Mouse (Mus musculus): ENCODE results near the gene Gne.

Gene Gne

DNA sequence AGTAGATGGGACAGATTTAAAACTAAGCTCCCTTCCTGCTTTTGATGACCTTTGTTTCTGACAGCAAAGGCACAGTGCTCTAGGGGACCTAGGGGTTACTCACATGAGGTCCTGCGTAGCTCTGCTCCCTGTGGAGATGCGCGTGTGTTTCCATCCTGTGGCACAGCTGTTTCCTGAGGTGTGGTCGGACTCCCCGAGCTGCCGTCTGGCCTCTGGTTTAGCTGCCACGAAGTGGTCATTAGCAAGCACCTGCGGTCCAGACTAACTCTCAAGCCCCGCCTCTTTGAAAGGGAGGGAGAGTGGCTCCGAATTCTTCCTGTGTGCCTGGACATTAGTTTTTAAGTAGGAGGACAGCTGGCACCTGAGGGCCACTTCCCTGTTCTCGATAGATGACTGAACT, at the start of gene Gne:
Gene Gne (minus strand): TSS at position 233 of the 400 bp plus-strand sequence.
- no peak for DNase-seq (ENCODE audit: low read depth, low spot score)

DNA sequence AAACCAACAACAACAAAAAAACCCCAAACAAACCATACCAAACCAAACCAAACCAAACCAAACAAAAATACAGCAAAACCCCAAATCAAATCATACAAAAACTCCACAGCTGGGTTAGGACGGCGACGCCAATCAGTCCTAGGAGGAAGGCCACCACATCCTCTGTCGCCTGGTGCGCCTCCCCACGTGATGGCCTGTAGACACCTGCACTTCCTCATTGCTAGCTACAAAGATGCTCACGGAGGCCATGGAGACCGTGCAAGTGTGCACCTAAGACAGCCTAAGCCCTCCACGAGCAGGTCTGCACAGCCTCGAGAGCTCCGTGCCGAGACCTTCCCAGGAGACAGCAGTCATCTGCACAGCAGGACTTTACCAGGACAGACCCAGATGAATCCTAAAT, 42.8 kb upstream of the Gne start:
- DNase-seq (ENCODE audit: low read depth, low spot score), result no peak

DNA sequence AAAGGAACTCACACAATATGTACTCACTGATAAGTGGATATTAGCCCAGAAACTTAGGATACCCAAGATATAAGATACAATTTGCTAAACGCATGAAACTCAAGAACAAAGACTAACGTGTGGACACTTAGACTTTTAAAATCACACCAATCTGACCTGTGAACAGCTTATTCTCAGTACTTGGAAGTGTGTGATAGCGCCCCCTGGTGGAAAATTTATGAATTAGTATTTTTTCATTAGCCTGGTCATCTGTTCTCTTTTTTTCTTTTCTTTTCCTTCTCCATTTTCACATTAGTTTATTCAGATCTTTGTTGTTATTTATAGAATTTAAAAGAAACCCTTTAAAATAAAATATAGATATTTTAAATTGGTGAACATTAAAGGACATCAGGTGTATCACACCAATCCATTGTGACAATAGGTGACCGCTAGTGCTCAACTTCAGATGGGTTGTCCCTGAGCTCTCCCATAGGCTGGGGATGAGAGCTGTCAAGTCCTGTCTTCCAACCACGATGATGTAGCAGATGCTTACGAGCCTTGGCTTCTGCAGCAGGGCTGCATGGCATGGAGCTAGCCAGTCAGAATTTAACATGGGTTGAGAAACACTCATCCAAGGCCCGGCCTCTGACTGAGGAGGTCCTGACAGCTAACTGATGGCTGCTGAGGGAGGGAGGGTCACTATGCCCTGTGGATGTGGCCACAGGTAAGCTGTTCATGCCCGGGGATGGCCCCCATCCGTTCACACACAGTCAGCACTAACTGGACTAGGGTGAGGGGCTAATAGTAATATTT, 35.6 kb upstream of the Gne start:
- DNase-seq (ENCODE audit: low read depth, low spot score), result peak; percentile 21

DNA sequence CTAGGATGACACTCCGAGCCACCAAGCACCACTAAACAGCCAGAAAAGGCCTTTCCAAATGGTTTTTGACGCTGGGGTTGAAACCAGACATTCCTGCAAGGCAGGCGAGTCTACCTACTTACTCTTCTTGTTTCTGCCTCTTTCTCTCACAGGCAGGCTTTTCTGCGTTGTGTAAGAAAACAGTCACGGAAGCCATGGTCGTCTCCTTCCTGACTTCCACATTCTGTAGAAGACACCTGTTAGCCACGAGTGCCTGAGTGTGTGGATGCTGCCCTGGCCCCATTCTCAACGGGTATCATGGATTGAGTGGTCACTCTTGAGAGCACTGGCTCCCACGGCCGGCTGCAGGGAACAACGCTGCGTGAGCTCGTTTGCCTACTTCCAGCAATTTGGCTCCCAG, 31.1 kb upstream of the Gne start:
- DNase-seq (ENCODE audit: low read depth, low spot score), result no peak

DNA sequence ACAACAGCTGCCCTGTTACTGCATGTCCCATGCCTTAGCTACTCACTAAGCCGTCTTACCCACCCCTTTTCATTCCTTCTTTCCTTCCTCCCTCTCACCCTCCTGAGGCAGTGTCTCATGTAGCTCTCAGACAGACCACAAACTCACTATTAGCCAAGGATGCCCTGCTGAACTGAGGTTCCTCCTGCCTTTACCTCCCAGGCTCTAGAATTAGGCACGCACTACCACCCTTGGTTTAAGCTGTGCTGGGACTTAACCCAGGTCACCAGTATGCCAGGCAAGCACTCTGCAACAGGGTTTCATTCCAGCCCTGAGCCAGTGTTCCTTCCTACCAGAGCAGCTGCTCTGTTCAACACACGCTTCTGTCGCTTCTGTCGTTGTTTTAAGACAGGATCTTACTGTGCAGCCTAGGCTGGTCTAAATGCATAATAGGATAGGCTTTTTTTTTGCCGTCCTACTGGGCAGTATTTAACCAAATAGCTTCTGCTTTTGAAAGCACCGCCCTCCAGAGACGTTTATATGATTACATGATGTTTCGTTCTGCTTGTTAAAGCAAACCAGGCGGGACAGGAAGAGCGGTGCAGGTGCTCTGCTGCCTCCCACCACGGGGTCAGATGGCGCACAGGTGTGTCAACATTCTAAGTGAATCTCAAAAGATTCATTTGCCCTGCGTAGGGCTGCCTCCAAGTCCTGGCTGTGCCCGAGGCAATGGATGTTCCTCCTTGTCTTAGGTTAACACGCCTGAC, 29.6 kb upstream of the Gne start:
- DNase-seq (ENCODE audit: low read depth, low spot score), result peak; percentile 18

DNA sequence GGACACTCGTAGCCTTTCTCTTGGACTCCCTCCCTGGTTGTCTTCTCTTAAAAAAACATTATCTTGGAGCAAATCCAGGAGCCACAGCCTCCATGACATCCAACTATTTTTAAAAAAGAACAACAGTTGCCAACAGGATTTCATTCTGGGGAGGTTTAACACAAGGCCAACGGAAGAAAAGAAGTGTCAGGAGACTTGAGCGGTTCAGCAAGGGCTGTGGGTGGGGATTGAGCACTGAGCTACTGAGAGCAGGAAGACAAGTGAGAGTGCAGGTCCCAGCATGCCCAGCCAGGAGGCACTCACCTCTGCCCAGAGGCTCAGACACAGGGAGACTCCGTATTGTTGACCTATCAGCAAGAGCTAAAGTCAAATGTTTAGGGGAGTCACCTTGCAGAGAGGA, 28.8 kb upstream of the Gne start:
- no peak for DNase-seq (ENCODE audit: low read depth, low spot score)

DNA sequence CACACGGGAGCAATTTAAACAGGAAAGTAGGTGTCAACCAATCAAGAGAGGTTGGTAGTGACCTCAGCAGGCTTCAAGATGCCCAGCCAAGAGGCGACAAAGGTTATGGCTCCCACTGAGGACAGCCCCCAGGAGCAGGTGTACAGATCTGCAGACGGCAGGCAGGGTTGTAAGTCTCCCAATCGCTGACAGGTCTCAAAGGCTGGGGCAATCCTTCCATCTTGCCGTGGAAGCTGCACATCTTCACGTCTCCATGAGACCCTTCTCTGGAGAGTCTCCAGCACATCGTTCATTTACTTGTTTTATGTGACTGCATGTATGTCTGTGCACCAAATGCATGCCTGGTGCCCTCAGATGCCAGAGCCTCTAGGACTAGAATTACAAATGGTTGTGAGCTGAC, 26.8 kb upstream of the Gne start:
- no peak for DNase-seq (ENCODE audit: low read depth, low spot score)

DNA sequence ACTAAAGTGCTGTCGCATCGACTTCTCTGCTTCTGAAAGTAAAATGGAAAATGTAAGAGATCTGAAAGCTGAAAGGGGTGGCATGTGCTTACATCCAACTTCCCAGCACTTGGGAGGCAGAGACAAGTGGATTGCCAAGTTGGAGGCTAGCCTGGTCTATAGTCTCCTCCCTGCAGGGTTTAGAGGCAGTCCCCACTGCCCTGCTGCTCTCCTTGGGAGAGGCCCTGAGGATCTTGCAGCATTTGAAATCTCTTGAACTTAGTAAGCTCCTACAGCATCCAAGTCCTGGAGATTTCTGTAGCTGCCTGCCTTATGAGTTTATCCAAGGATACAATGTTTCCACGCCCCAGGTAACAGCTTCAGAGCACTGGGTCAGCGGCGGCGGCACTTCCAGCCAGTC, 24.3 kb upstream of the Gne start:
- DNase-seq (ENCODE audit: low read depth, low spot score), result no peak

DNA sequence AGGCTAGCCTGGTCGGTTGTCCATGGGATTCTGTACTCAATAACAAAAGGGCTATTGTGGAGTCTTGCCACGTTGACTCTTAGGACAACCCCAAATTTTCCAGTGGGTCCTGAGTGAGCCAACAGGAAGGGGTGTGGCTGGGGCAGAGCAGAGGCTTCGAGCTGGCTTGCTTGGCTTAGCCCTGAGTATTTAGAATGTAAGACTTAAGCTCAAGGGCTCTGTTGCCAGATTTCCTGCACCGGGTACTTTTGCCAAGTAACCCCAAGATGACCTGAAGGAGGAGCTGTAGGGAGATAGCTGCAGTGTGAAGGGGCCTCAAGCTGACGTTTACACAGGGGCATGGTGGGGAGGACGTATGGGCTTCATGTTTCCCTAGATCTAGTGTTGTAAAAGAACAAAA, 23.4 kb upstream of the Gne start:
- DNase-seq (ENCODE audit: low read depth, low spot score), result no peak

DNA sequence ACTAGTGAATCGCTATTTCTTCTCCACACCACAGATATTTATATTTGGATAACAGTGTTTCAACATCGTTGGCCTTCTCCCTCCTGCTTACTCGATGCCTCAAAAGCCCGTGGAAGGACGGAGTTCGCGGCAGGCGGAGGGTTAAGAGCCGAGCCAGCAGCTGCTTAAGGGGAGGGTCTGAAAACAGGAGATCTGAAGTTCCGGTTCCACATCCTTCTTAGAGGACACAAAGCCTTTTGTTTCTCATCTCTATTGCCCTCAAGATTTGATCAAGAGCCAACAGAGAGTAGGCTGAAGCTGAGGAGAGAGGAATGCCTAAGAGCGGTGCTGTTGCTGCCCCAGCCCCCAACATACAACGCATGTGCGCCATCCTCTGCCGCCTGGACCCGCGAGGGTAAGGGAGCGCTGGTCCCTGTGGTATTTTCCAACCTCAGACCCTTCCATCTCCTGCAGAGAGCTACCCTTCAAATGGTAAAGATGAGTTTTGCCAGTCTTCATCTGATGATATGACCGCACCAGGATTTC, 22.4 kb upstream of the Gne start:
- DNase-seq (ENCODE audit: low read depth, low spot score), result no peak

DNA sequence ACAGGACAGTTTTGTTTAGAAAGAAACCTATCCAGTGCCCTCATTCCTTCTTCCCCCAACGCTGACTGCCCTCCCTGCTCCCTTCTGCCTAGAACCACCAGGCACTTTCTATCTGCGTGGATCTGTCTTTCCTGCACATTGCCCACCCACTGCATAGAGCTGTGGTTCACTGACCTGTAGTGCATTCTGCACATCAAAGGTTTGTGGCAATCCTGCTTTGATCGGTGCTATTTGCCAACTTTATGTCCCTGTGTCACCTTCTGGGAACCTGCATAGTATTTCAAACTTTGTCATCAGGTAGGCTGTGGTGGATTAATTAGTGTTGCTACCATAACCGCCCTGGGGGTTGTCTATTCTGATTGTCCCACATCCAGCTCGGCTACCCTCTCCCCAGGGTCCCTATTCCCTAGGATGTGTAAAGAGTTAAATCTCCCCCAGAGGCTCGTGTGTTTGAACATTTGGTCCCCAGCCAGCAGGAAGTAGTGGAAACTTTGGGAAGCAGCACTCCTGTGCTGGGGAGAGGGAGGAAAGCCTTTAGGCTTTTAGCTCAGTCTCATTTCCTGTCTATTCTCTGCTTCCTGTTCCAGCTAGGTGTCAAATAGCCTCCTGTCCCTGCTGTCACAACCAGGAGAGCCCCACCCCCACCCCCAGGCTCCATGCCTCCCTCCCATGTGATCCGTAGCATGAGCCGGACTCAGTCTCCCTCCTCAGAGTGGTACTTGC, 20.4 kb upstream of the Gne start:
- no peak for DNase-seq (ENCODE audit: low read depth, low spot score)

DNA sequence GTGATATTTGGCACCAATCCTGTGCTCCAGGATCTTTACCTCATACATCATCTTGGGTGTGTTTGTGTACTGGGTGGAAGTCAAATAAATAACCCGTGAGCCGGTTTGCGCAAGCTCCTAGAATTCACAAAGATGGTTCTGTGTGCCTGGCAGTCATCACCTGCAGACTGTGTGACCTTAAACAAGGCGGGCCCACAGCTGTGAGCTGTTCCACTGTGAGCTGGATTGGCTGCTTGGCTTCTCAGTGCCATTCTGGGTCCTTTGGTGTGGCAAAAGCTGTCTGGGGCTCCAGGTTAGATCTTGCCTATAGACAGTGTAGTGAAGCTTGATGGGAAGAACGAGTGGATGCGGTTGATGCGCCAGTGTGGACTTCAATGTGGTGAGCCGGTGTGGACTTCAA, 19.6 kb upstream of the Gne start:
- no peak for DNase-seq (ENCODE audit: low read depth, low spot score)

DNA sequence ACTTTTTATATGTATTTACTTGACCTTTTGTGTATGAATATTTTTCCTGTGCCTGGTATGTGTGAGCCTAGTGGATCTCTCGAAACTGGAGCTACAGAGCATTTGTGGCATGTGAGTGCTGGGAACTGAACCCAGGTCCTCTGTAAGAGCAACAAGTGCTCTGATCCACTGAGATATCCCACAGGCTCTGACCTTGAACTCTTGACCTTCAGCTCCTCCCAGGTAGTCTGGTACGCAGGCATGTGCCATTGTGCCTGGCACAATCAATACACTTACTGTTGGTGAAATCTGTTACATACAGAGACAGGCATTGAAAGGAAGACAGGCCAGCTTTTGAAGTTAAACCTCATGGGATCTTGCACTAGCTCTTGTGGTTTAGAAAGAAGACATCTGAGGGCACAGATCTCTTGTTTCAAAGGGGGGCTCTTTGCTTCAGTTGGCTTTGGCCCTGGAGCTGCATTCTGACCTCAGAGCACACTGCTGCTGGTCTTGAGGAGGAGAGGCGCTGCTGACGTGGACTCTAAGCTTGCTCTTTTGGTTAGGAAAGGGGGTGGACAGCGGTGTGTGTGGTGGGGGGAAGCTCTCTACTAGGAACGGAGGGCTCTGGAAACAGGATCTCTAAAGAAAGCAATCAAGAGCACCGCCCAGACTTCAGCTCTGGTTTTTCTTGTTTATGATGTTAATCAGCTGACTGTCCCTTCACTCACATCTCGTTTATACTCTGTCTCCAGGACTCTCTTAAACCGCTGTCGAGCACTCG, 13.8 kb upstream of the Gne start:
- no peak for DNase-seq (ENCODE audit: low read depth, low spot score)

DNA sequence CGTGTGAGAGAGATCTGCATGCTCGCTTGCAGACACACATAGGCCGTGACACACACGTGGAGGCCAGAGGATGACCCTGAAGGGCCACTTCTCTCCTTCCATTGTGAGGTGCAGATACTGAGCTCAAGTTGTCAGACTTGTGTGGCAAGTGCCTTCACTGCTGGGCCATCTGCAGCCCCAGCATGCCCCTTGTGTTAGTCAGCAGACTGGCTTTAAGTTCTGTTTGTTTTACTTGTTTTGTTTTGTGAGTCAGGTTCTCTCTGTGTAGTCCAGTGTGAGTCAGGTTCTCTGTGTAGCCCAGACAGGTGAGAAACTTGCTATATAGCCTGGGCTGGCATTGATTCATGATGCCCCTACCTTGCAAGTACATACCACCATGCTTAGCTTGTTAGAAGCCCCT, 10.5 kb upstream of the Gne start:
- no peak for DNase-seq (ENCODE audit: low read depth, low spot score)

DNA sequence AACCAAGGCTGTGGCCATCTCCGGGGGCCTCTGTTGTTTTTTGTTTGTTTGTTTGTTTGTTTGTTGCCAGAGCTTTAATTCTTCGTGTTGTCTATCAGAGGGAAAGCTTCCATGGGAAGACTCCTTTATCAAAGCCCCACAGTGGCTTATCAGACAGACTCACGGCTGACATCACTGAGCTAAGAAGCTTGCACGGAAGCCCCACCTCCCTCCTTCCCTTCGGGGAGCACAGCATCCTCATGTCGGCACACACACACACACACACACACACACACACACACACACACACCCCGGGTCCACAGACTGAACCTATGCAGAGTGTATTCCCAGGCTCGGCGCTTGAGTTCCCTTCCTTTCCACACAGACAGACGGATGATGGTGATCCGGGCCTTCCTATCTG, 8.4 kb upstream of the Gne start:
- DNase-seq (ENCODE audit: low read depth, low spot score), result no peak

DNA sequence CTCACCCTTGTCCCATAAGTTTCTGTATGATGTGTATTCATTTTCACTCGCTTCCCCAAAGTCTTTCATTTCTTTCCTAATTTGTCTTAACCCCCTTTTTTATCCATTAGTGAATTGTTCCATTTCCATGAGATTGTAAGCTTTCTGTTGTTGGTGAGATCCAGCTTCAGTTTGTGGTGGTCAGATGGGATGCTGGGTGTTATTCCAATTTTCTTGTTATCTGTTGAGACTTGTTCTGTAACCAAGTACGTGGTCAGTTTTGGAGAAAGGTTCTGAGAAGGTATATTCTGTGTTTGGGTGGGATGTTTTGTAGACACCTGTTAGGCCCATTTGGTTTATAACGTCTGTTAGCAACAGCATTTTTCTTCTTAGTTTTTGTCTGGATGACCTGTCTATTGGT, 1.6 kb upstream of the Gne start:
- no peak for DNase-seq (ENCODE audit: low read depth, low spot score)

DNA sequence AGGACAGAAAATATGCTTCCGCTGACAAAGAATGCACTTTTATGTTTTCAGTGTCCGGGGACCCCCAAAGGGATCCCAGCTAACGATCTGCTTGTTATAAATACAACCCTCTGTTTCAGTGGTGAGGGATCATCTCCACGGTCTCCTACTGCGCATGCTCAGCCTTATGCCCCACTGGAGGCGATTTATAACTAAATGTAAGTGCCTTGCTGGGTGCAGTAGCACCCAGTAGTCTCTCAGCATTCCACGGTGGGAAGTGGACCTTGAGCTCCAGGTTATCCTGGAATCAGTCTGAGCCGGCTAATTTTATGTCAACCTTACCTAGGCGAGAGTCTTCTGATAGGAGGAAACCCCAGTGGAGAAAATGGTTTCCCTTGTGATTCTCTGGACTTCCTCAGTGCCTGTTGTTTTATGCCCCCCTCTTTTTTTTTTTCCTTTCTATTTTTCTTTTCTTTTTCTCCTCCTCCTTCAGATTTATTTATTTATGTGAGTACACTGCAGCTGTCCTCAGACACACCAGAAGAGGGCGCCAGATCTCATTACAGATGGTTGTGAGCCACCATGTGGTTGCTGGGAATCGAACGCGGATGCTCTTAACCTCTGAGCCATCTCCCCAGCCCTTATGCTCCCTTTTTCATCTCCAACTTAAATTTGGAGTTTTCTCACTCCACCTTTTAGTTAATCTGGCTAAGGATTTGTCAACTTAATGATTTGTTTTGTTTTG, 787 bp upstream of the Gne start:
- no peak for DNase-seq (ENCODE audit: low read depth, low spot score)

DNA sequence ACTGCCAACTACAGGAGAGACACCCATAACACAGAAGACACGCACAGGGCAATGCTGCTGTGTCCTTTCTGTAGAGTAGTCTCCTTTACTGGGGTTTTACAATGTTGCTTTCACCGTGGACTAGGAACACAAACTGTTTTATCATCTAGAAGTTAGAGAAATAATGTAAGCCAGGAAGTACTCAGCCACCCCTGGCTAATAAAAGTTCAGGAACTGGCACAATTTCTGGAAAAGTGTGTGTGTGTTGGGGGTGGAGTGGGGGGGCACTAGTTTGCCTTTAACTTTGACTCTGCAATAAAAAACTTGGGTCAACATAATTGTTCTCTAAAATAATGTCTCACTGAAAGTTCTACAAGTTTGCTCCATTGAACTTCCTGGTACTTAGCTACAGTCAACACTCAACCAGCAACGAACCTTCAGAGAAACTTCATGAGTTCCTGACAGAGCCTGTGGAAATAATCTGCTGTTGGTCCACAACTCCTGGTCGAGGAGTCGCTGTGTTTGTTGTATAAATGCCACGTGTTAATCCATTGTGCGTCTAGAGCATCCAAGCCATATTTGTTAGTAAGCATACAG, 5.5 kb downstream of the Gne start:
- DNase-seq (ENCODE audit: low read depth, low spot score), result no peak

DNA sequence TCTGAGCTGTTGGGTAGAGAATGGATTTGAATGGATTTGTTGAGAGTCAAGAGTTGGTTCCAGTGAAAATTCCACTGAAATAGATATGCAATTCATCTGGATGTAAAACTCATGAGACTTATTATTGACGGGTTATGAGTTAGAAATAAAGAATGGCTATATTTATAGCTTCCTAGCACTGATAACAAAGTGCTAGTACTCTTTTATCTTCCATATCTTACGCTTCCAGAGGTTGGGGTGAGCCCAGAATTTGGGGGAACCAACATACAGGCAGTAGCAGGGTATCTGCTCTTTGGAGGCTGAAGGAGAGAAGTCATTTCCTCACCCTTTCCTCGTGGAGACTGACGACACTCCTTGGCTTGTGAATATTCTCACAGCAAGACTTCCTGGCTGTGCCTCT, 9.6 kb downstream of the Gne start:
- DNase-seq (ENCODE audit: low read depth, low spot score), result no peak

DNA sequence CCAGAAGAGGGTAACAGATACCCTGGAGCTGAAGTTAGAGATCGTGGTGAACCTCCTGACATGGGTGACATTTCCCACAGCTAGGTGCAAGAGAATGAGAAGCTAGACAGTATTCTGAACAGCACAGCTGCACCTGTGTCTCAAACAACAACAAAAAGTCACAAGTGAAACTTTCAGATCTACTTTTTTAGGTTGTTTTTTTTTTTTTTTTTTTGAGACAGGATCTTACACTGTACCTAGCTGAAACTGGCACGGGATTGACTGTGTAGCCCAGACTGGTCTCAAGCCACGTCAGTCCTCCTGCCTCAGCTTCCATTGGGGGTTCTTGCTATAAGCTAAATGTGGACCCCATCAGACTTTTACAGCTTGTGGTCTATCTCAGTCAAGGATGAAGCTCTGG, 10.2 kb downstream of the Gne start:
- no peak for DNase-seq (ENCODE audit: low read depth, low spot score)

All from telencephalon, adult 2 months (tissue).